Mouse (Mus musculus): Measurements from ENCODE around the gene Prkce. TPM values are rescaled to one million over a fixed set of nuclear protein-coding genes. Genes with fewer than 3 reads are reported as not detected.

Gene Prkce
- polyA plus RNA-seq, 1 experiment from 2014 or later: 6.7 TPM

DNA sequence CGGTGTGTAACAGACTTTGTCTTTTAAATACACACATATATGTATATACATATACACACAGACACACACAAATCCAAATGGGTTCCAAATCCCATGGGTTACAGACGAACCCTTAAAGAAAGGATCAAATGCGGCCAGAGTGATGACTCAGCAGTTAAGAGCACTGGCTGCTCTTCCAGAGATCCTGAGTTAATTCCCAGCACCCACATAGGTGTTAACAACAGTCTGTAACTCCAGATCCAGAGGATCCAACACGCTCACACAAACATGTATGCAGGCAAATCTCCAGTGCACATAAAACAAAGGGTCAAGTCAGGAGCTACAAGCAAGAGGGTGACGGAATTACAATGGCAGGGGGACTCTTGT lies 41.2 kb downstream of the Prkce start:
- no peaks in the 10 kb centered on the region for H3K9me3 ChIP-seq
- 84% methylated on average over 5 of the region's 5 CpGs for WGBS
- ATAC-seq (ENCODE audit: low FRiP score, low read depth): no peak
- H3K4me1 ChIP-seq: 0 out of 2 replicates have a peak, but pooled peaks cover 8% of the 10 kb centered on the region
- no peak overlapping the region for H3K4me2 ChIP-seq (replicated peaks)
- H3K27ac ChIP-seq: no peak overlapping the region
- H3K36me3 ChIP-seq: no peaks in the 10 kb centered on the region
- no peaks in the 10 kb centered on the region for H3K27me3 ChIP-seq
- H3K4me3 ChIP-seq: no peak overlapping the region
- no peak overlapping the region for H3K9ac ChIP-seq

DNA sequence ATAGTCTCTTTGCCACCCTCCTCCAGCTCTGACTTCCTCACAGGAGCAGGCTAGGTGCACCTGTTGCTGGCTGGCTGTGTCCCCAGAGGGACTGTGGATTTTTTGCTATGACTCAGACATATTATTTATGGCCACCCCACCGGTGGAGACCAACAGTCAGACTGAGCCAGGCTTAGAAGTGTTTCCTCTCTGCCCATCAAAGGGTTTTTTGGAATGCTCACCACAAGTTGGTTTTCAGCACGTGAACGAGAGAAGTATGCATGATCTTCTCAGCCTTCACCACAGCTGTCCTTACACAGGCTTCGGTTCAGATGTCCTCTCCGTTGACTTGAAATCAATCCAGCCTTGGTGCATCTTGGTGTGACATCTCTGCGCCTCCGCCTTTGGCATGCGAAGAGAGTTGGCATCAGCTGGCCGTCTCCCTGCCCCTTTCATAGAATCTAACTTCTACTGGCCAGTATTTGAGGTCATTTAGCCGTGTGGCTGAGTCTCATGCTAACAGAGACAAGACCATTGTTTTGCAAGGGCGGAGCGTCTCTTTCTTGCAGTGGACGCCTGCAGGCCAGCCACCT lies 42.2 kb downstream of the Prkce start:
- Histone ChIP-seq H3K4me2 (replicated peaks) (no peak overlapping the region), H3K27ac (no peak overlapping the region), H3K4me3 (no peak overlapping the region), H3K27me3 (no peaks in the 10 kb centered on the region), H3K9ac (no peak overlapping the region), H3K9me3 (no peaks in the 10 kb centered on the region), H3K36me3 (no peaks in the 10 kb centered on the region), H3K4me1 (0 out of 2 replicates have a peak, but pooled peaks cover 5% of the 10 kb centered on the region)
- 85% methylated on average over 13 of the region's 13 CpGs for WGBS
- ATAC-seq (ENCODE audit: low FRiP score, low read depth): no peak

DNA sequence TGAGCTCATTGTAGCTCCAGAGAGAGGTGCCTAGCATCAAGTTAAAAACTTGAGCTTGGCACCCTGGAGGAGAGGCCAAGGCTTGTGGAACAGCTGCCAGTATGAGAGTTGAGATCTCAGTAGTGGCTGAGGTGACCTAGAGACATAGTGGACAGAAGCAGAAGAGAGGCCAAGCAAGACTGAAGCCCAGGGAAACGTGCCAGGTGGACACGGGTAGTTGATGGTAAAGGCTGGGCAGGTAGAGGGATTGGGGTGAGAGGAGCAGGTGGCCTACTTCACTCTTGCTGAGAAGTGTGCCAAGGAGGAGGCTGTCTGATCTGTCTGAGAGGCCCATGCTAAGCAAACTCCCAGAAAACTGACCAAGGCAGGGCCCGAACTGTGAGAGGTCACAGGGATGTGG lies 44.6 kb downstream of the Prkce start:
- Histone ChIP-seq H3K36me3 (no peaks in the 10 kb centered on the region), H3K4me2 (replicated peaks) (no peak overlapping the region), H3K9me3 (no peaks in the 10 kb centered on the region), H3K9ac (no peak overlapping the region), H3K4me3 (no peak overlapping the region), H3K4me1 (no peaks in the 10 kb centered on the region), H3K27me3 (no peaks in the 10 kb centered on the region), H3K27ac (no peak overlapping the region)
- no peak for ATAC-seq (ENCODE audit: low FRiP score, low read depth)
- WGBS: 96% methylated on average over 3 of the region's 3 CpGs

DNA sequence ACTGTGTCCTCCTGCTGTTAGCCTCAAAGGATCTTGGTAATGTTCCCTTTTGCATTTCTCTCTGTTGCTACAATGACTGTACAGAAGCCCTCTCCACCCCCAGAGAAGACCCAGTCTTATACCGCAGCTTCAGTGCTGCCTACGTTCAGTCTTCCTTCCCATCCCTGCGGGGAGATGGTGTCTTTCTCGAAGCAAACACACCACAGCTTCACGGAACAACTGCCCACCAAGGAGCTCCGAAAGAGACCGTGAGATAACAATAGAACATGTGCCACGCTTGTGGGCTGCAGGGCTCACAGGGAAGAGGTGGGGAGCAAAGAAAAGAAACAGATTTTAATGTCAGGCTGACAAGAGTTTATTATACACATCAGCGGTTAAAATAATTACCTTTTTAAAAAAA lies 46.7 kb downstream of the Prkce start:
- H3K4me2 ChIP-seq (replicated peaks): no peak overlapping the region

GRCm38 (mm10) chr17:86214741-86215140 lies 47.2 kb downstream of the Prkce start:
- Histone ChIP-seq H3K27ac (no peak overlapping the region), H3K27me3 (no peaks in the 10 kb centered on the region), H3K36me3 (no peaks in the 10 kb centered on the region), H3K9ac (no peak overlapping the region), H3K4me3 (no peak overlapping the region), H3K4me2 (replicated peaks) (no peak overlapping the region), H3K4me1 (no peaks in the 10 kb centered on the region), H3K9me3 (no peaks in the 10 kb centered on the region)
- WGBS: 78% methylated on average over 14 of the region's 14 CpGs
- no peak for ATAC-seq (ENCODE audit: low FRiP score, low read depth)

More for the DNA sequence above, 46.7 kb downstream of the Prkce start:
- no peak for ATAC-seq (ENCODE audit: low FRiP score, low read depth)
- Histone ChIP-seq H3K27me3 (no peaks in the 10 kb centered on the region), H3K27ac (no peak overlapping the region), H3K36me3 (no peaks in the 10 kb centered on the region), H3K9ac (no peak overlapping the region), H3K9me3 (no peaks in the 10 kb centered on the region), H3K4me1 (no peaks in the 10 kb centered on the region), H3K4me3 (no peak overlapping the region)
- 75% methylated on average over 9 of the region's 9 CpGs for WGBS

GRCm38 (mm10) chr17:86215771-86216170 lies 48.2 kb downstream of the Prkce start:
- Histone ChIP-seq H3K36me3 (no peaks in the 10 kb centered on the region), H3K9me3 (no peaks in the 10 kb centered on the region), H3K4me3 (no peak overlapping the region), H3K27me3 (no peaks in the 10 kb centered on the region), H3K27ac (no peak overlapping the region), H3K4me2 (replicated peaks) (no peak overlapping the region), H3K9ac (no peak overlapping the region), H3K4me1 (no peaks in the 10 kb centered on the region)
- no peak for ATAC-seq (ENCODE audit: low FRiP score, low read depth)
- WGBS: 79% methylated on average over 7 of the region's 7 CpGs

GRCm38 (mm10) chr17:86217468-86217867 lies 49.9 kb downstream of the Prkce start:
- WGBS: 71% methylated on average over 5 of the region's 5 CpGs
- no peaks in the 10 kb centered on the region for H3K4me1 ChIP-seq
- H3K27me3 ChIP-seq: no peaks in the 10 kb centered on the region
- ATAC-seq (ENCODE audit: low FRiP score, low read depth): no peak
- no peak overlapping the region for H3K4me2 ChIP-seq (replicated peaks)
- H3K36me3 ChIP-seq: no peaks in the 10 kb centered on the region
- no peaks in the 10 kb centered on the region for H3K9me3 ChIP-seq
- no peak overlapping the region for H3K4me3 ChIP-seq
- H3K27ac ChIP-seq: no peak overlapping the region
- no peak overlapping the region for H3K9ac ChIP-seq

GRCm38 (mm10) chr17:86218553-86218952 lies 51.0 kb downstream of the Prkce start:
- H3K36me3 ChIP-seq: no peaks in the 10 kb centered on the region
- no peak overlapping the region for H3K4me2 ChIP-seq (replicated peaks)
- H3K4me1 ChIP-seq: no peaks in the 10 kb centered on the region
- no peak overlapping the region for H3K27ac ChIP-seq
- ATAC-seq (ENCODE audit: low FRiP score, low read depth): no peak
- H3K27me3 ChIP-seq: no peaks in the 10 kb centered on the region
- 81% methylated on average over 11 of the region's 11 CpGs for WGBS
- no peak overlapping the region for H3K4me3 ChIP-seq
- H3K9me3 ChIP-seq: no peaks in the 10 kb centered on the region
- no peak overlapping the region for H3K9ac ChIP-seq

GRCm38 (mm10) chr17:86225488-86226186 lies 58.1 kb downstream of the Prkce start:
- Histone ChIP-seq H3K4me2 (replicated peaks) (no peak overlapping the region), H3K9me3 (no peaks in the 10 kb centered on the region), H3K27me3 (no peaks in the 10 kb centered on the region), H3K4me3 (no peak overlapping the region), H3K4me1 (no peaks in the 10 kb centered on the region), H3K27ac (no peak overlapping the region), H3K36me3 (no peaks in the 10 kb centered on the region), H3K9ac (no peak overlapping the region)
- 80% methylated on average over 10 of the region's 10 CpGs for WGBS
- no peak for ATAC-seq (ENCODE audit: low FRiP score, low read depth)

DNA sequence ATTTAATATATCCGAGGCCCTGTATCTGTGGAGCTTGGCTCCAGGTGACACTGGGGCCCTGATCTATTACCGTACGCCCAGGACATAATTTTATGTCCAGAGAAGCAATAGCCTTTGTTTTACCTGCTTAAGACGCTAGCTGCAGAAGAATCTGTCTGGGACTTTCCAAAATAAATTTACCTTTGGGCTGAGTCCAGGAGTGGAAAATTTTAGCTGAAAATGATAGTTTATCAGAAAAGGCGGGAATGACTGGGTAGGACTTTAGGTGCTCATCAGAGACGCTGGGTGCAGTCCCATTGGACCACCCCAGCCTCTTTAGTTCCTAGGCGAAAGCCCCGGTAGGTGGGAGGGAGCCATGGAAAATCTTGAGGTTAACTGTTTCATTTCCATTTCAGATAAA lies 58.6 kb downstream of the Prkce start:
- no peaks in the 10 kb centered on the region for H3K27me3 ChIP-seq
- ATAC-seq (ENCODE audit: low FRiP score, low read depth): no peak
- WGBS: 67% methylated on average over 8 of the region's 8 CpGs
- no peaks in the 10 kb centered on the region for H3K36me3 ChIP-seq
- H3K4me2 ChIP-seq (replicated peaks): no peak overlapping the region
- H3K4me1 ChIP-seq: no peaks in the 10 kb centered on the region
- H3K27ac ChIP-seq: no peak overlapping the region
- H3K9ac ChIP-seq: no peak overlapping the region
- no peaks in the 10 kb centered on the region for H3K9me3 ChIP-seq
- no peak overlapping the region for H3K4me3 ChIP-seq

- Histone ChIP-seq H3K9me3 (no peaks in the 10 kb centered on the region), H3K4me2 (replicated peaks) (no peak overlapping the region), H3K27me3 (no peaks in the 10 kb centered on the region), H3K27ac (no peak overlapping the region), H3K36me3 (no peaks in the 10 kb centered on the region), H3K4me1 (peaks cover 4% of the 10 kb centered on the region), H3K4me3 (no peak overlapping the region), H3K9ac (no peak overlapping the region)
- 85% methylated on average over 7 of the region's 7 CpGs for WGBS
- no peak for ATAC-seq (ENCODE audit: low FRiP score, low read depth)
Measured at GRCm38 (mm10) chr17:86226635-86227034, 59.0 kb downstream of the Prkce start.

GRCm38 (mm10) chr17:86227389-86227788 lies 59.8 kb downstream of the Prkce start:
- Histone ChIP-seq H3K27ac (no peak overlapping the region), H3K4me2 (replicated peaks) (no peak overlapping the region), H3K27me3 (no peaks in the 10 kb centered on the region), H3K9ac (no peak overlapping the region), H3K4me3 (no peak overlapping the region), H3K36me3 (no peaks in the 10 kb centered on the region), H3K4me1 (peaks cover 11% of the 10 kb centered on the region), H3K9me3 (no peaks in the 10 kb centered on the region)
- WGBS: 82% methylated on average over 3 of the region's 3 CpGs
- no peak for ATAC-seq (ENCODE audit: low FRiP score, low read depth)

GRCm38 (mm10) chr17:86228850-86229249 lies 61.3 kb downstream of the Prkce start:
- no peak overlapping the region for H3K9ac ChIP-seq
- H3K4me2 ChIP-seq (replicated peaks): no peak overlapping the region
- H3K9me3 ChIP-seq: no peaks in the 10 kb centered on the region
- H3K4me3 ChIP-seq: no peak overlapping the region
- no peak overlapping the region for H3K27ac ChIP-seq
- H3K27me3 ChIP-seq: no peaks in the 10 kb centered on the region
- no peaks in the 10 kb centered on the region for H3K36me3 ChIP-seq
- 87% methylated on average over 8 of the region's 8 CpGs for WGBS
- no peak for ATAC-seq (ENCODE audit: low FRiP score, low read depth)
- peaks cover 11% of the 10 kb centered on the region for H3K4me1 ChIP-seq
